Mouse (Mus musculus) neural tube, embryonic 12.5 days (tissue): Measurements from ENCODE around the gene Blvra. TPM values are rescaled to one million over a fixed set of nuclear protein-coding genes. Genes with fewer than 3 reads are reported as not detected.
"Not testable (repeated sequence)": the region's sequence is repeated elsewhere in the genome, so short reads cannot be mapped to it uniquely, and the experiment has no call there.

Experiments used
- ATAC-seq: fragments of 200-750 bp; cut with Nextera tagmentation; 2 replicates; pipeline ENCODE4 v1.8.0; 2017; ENCODE audit warnings: low read depth, mild to moderate bottlenecking, moderate TSS enrichment, moderate library complexity; ENCODE audit not compliant: low FRiP score
- H3K27ac ChIP-seq: fragments of 300-500 bp; sonication (generic); 2 replicates; pipeline ENCODE4 v1.5.1; 2016
- H3K27me3 ChIP-seq: fragments of 300-500 bp; sonication (generic); replicated peaks from 2 replicates; pipeline ENCODE4 v1.6.1; 2016; ENCODE audit warnings: mild to moderate bottlenecking
- H3K36me3 ChIP-seq: fragments of 300-500 bp; sonication (generic); 2 replicates; pipeline ENCODE4 v1.6.1; 2016; ENCODE audit warnings: mild to moderate bottlenecking
- H3K4me1 ChIP-seq: fragments of 300-500 bp; sonication (generic); 2 replicates; pipeline ENCODE4 v1.6.1; 2016
- H3K4me2 ChIP-seq: fragments of 300-500 bp; sonication (generic); replicated peaks from 2 replicates; pipeline ENCODE4 v1.6.1; 2016; ENCODE audit warnings: mild to moderate bottlenecking
- H3K4me3 ChIP-seq: fragments of 300-500 bp; sonication (generic); 2 replicates; pipeline ENCODE4 v1.5.1; 2016
- H3K9ac ChIP-seq: fragments of 300-500 bp; sonication (generic); 2 replicates; pipeline ENCODE4 v1.6.1; 2016; ENCODE audit warnings: mild to moderate bottlenecking
- H3K9me3 ChIP-seq: fragments of 300-500 bp; sonication (generic); 2 replicates; pipeline ENCODE4 v1.6.1; 2016; ENCODE audit warnings: mild to moderate bottlenecking
- WGBS: fragments of 180-500 bp; shearing (Covaris S2); methylation state at CpG from one replicate; pipeline ENCODE4 v1.1.7; 2016; 5-methylcytosine and 5-hydroxymethylcytosine counted together
- polyA plus RNA-seq: library from polyadenylated mRNA; unstranded; fragments of >200 nt; fragmentation: Nextera tagmentation; extraction: Ambion mirVana; gene quantifications from 2 replicates; pipeline ENCODE4 v1.2.1, GENCODE M21; 2016

Gene Blvra
- 24.0 and 25.3 TPM in 2 replicates for polyA plus RNA-seq

DNA sequence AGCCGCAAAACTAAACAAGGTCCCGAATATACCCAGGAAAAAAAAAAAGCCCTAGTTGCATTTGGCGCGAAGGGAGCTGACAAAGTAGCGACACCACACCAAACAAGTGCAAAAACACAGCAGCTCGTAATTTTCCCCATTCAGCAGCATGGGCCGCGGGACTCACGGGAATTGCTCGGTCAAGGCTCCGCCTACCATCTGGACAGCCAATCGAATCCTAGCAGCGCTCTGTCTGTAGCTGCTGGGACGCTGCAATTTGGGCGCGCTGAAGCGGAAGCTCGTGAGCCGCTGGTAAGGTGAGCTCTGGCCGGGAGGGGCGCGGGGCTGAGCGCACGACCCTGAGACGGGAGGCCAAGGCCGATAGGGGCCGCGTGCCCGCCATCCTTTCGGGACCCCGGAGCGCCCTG lies at the start of gene Blvra:
Gene Blvra (plus strand): TSS at position 231 of the 407 bp plus-strand sequence.
- Histone ChIP-seq H3K9ac (peak within 1 kb of the TSS; percentile 73), H3K9me3 (no peaks in the 10 kb centered on the region), H3K4me2 (peak within 1 kb of the TSS; percentile 67), H3K27me3 (no peaks in the 10 kb centered on the region), H3K36me3 (peaks cover 11% of the 10 kb centered on the region; the same call in 1 of the 2 replicates), H3K27ac (peak within 1 kb of the TSS; percentile 28; the same call in 1 of the 2 replicates), H3K4me3 (peak within 1 kb of the TSS; percentile 66), H3K4me1 (peaks cover 8% of the 10 kb centered on the region)
- ATAC-seq = peak; percentile 99
- 0% methylated on average over 32 of the region's 32 CpGs for WGBS

DNA sequence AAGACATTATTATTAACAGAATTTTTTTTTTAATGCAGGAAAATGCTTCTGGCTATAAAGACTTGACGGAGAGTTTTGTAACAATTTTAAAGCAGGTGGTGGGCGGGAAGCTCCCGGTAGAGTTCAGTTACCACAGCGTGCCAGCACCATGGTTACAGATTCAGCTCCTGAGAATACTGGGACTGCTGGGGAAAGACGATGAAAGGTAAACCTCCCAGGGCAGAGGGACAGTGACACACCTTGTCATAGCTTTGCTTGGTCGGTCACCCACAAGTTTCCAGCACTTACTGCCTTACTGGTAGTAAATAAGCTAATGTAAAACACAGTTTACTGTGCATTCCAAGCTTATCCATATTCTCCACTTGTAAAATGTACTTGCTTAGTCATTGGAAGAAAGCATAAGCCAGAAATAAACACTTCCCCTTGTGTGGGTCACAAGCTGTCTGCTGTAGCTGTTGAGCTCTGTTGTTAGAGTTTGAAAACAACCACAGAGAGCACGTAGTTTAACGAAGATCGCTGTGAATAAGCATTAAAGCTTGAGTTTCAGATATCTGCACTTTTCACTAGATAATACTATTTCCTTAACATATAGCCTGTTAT lies 35.4 kb upstream of the Blvra start:
- 95% methylated on average over 9 of the region's 9 CpGs for WGBS
- Histone ChIP-seq H3K4me1 (no peaks in the 10 kb centered on the region), H3K9ac (no peak overlapping the region), H3K4me3 (no peak overlapping the region), H3K27me3 (no peaks in the 10 kb centered on the region), H3K27ac (no peak overlapping the region), H3K9me3 (no peaks in the 10 kb centered on the region), H3K4me2 (no peak overlapping the region), H3K36me3 (peaks cover 44% of the 10 kb centered on the region)
- ATAC-seq = no peak

GRCm38 (mm10) chr2:127037299-127037698 lies 33.2 kb upstream of the Blvra start:
- no peaks in the 10 kb centered on the region for H3K27me3 ChIP-seq
- H3K36me3 ChIP-seq = peaks cover 40% of the 10 kb centered on the region
- H3K9ac ChIP-seq = no peak overlapping the region
- H3K9me3 ChIP-seq = no peaks in the 10 kb centered on the region
- H3K4me2 ChIP-seq = no peak overlapping the region
- H3K27ac ChIP-seq = no peak overlapping the region
- no peak for ATAC-seq
- WGBS = 94% methylated on average over 4 of the region's 4 CpGs
- H3K4me1 ChIP-seq = no peaks in the 10 kb centered on the region
- no peak overlapping the region for H3K4me3 ChIP-seq

DNA sequence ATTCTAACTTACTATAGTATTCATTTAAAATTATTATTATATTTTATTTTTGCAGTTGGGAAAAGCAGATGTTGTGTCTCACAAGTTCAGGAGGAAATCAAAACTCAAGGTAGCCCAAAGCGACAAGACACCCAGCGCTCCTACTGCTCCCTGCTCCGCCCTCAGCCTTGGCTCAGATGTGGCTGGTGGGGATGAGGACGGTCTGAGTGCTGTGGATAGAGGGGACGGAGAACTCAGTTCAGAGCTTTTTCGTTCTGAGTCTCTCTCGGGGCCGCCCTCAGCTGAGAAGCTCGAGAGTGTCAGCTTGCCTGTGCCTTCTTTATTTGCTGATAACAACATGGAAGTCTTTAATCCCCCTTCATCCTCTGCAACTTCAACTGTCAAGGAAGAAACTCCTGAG lies 9.0 kb upstream of the Blvra start:
- Histone ChIP-seq H3K9me3 (no peaks in the 10 kb centered on the region), H3K27ac (no peak overlapping the region), H3K36me3 (peaks cover 49% of the 10 kb centered on the region), H3K9ac (no peak overlapping the region), H3K27me3 (no peaks in the 10 kb centered on the region), H3K4me3 (no peak overlapping the region), H3K4me1 (no peaks in the 10 kb centered on the region), H3K4me2 (no peak overlapping the region)
- WGBS = 96% methylated on average over 9 of the region's 9 CpGs
- ATAC-seq = no peak

GRCm38 (mm10) chr2:127068806-127069205 lies 1.7 kb upstream of the Blvra start:
- H3K27me3 ChIP-seq = no peaks in the 10 kb centered on the region
- H3K9me3 ChIP-seq = no peaks in the 10 kb centered on the region
- H3K36me3 ChIP-seq = peaks cover 11% of the 10 kb centered on the region; the same call in 1 of the 2 replicates
- no peak for ATAC-seq
- 78% methylated on average over 7 of the region's 7 CpGs for WGBS
- H3K9ac ChIP-seq = no peak overlapping the region
- H3K4me1 ChIP-seq = peaks cover 8% of the 10 kb centered on the region
- H3K4me2 ChIP-seq = no peak overlapping the region
- H3K27ac ChIP-seq = no peak overlapping the region
- H3K4me3 ChIP-seq = no peak overlapping the region

DNA sequence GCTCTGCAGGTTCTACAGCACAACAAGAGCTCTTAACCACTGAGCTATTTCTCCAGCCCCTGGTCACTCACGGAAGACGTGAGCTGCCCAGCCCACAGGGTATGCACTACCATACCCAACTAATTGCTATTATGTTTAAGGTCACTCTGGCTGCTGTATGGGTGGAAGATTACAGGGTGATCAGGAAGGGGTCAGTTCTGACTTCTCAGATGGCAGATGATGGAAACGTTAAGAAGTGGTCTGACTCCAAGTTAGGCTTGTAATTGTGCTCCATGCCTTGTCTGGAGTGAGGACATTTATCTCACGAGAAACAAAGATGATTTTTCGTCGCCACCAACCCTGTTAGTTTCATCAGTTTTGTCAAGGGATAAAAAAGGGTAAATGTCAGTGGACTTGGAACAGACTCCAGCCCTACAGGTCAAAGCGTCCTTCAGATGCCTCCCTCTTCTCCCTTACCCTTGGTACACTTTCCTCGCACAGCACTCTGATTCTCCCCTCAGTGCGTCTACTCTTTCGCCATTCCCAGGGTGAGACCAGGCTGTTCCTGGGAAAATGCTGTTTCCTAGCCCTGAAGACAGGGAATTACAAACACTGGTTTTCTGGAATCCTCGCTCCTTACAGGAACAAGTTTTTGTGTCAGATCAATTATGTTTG lies 557 bp upstream of the Blvra start:
- no peak; the same call in 1 of the 2 replicates for ATAC-seq
- Histone ChIP-seq H3K4me2 (peak overlapping the region; percentile 67), H3K4me3 (peak overlapping the region; percentile 66), H3K36me3 (peaks cover 11% of the 10 kb centered on the region; the same call in 1 of the 2 replicates), H3K9me3 (no peaks in the 10 kb centered on the region), H3K4me1 (peaks cover 8% of the 10 kb centered on the region), H3K9ac (peak overlapping the region; percentile 54), H3K27me3 (no peaks in the 10 kb centered on the region), H3K27ac (no peak overlapping the region)
- 13% methylated on average over 11 of the region's 11 CpGs for WGBS

GRCm38 (mm10) chr2:127070879-127071278 lies 414 bp downstream of the Blvra start:
- 13% methylated on average over 9 of the region's 9 CpGs for WGBS
- peaks cover 11% of the 10 kb centered on the region; the same call in 1 of the 2 replicates for H3K36me3 ChIP-seq
- H3K27ac ChIP-seq = no peak overlapping the region
- H3K4me3 ChIP-seq = peak overlapping the region; percentile 66
- ATAC-seq = peak; percentile 52
- peak overlapping the region; percentile 73 for H3K9ac ChIP-seq
- no peaks in the 10 kb centered on the region for H3K27me3 ChIP-seq
- H3K4me1 ChIP-seq = peaks cover 8% of the 10 kb centered on the region
- H3K9me3 ChIP-seq = no peaks in the 10 kb centered on the region
- peak overlapping the region; percentile 67 for H3K4me2 ChIP-seq

DNA sequence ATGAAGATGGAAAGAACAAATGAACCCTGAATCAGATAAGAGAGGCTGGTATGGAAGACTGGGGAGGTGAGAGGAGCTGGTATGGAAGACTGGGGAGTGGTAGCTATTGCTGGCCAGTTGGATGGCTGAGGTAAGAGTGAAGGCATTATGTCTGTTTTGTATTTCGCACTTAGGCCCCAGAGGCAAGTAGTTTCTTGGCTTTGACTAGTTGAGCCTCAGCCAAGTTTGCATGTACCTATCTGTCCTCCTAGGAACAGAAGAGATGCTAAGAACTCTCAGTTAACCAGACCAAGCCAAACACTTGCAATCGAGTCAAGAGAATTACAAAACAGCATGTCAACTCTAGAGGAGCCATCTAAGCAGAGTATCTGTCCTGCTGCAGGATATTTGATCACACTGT lies 3.7 kb downstream of the Blvra start:
- Histone ChIP-seq H3K36me3 (no peaks in the 10 kb centered on the region), H3K4me3 (no peak overlapping the region), H3K27ac (no peak overlapping the region), H3K9me3 (no peaks in the 10 kb centered on the region), H3K27me3 (no peaks in the 10 kb centered on the region), H3K9ac (no peak overlapping the region), H3K4me2 (no peak overlapping the region), H3K4me1 (peaks cover 8% of the 10 kb centered on the region)
- ATAC-seq = no peak
- 88% methylated on average over 2 of the region's 2 CpGs for WGBS

- Histone ChIP-seq H3K9ac (no peak overlapping the region), H3K27me3 (no peaks in the 10 kb centered on the region), H3K4me2 (no peak overlapping the region), H3K4me3 (no peak overlapping the region), H3K36me3 (no peaks in the 10 kb centered on the region), H3K9me3 (no peaks in the 10 kb centered on the region), H3K4me1 (no peaks in the 10 kb centered on the region), H3K27ac (no peak overlapping the region)
- ATAC-seq = no peak
- 79% methylated on average over 9 of the region's 9 CpGs for WGBS
Measured at GRCm38 (mm10) chr2:127077611-127078010, 7.1 kb downstream of the Blvra start.

- H3K4me1 ChIP-seq, H3K4me3 ChIP-seq, H3K27ac ChIP-seq, H3K9me3 ChIP-seq, H3K4me2 ChIP-seq, H3K27me3 ChIP-seq, ATAC-seq, H3K36me3 ChIP-seq, H3K9ac ChIP-seq: not testable (repeated sequence)
- 79% methylated on average over 2 of the region's 2 CpGs for WGBS
Measured at GRCm38 (mm10) chr2:127079066-127079465, 8.6 kb downstream of the Blvra start.

DNA sequence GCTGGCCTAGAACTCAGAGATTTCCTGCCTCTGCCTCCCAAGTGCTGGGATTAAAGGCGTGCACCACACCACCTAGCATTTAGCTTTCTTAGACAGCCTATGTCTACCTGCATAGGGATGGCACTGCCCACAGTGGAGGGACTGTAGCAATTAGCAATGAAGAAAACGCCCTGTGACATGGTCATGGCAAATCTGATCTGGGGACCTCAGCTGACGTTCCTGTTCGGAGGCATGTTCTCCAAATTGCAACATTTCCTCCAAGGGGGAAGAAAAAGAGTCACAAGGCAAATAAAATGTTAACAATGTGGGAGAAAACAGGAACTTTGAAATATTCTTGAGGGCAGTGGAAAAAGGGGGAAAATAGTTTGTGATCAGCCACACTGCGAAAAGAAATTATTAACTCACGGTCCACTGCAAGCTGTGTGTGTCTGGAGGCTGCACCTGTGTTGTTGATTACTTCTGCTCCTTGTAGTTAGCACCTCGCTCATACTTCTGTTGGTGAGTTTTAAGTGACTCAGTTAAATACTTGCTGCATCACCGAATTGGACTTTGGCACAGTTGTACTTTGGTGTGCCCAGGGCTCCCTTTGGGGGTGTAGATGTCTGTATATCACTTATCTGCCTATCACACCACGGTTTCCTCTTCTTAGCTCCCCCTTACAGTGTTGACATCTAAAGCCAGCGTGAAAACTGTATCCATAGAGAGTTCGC lies 9.6 kb downstream of the Blvra start:
- Histone ChIP-seq H3K4me3 (no peak overlapping the region), H3K9me3 (no peaks in the 10 kb centered on the region), H3K4me1 (no peaks in the 10 kb centered on the region), H3K4me2 (no peak overlapping the region), H3K27me3 (no peaks in the 10 kb centered on the region), H3K9ac (no peak overlapping the region), H3K27ac (no peak overlapping the region), H3K36me3 (no peaks in the 10 kb centered on the region)
- no peak for ATAC-seq
- 91% methylated on average over 11 of the region's 11 CpGs for WGBS

DNA sequence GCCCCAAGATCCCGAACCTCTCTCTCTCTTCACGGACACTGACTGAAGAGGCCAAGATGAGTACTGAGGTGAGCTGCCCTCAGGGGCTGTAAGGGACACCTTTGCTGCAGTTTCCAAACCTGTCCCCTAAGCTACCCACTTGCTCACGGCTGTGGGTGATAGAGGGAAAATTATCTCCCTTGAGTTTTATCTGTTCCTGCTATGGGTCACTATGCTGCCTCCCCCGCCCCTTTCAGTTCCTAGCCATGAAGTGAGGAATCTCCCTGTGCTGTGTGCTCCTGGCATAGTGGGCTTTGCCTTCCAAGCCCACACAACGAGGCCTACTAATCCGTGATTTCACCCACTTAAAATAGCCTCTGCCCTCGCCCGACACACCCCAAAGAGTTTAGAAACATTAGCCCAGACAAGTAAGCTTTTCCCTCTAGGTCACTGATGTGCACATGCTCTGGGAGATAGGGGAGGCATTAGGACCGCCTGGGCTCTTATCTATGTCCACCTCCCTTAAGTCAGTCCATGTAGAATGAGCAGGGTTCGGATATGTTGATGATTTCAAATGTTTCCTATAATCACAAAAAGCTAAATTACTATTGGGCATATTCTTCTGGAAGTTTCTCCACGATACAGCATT lies 10.2 kb downstream of the Blvra start:
- no peak for ATAC-seq

More for the DNA sequence above, 10.2 kb downstream of the Blvra start:
- Histone ChIP-seq H3K9ac (no peak overlapping the region), H3K4me2 (no peak overlapping the region), H3K27ac (no peak overlapping the region), H3K4me1 (no peaks in the 10 kb centered on the region), H3K9me3 (no peaks in the 10 kb centered on the region), H3K36me3 (no peaks in the 10 kb centered on the region), H3K4me3 (no peak overlapping the region), H3K27me3 (no peaks in the 10 kb centered on the region)
- WGBS = 90% methylated on average over 11 of the region's 11 CpGs
